Mouse (Mus musculus): ENCODE data around the gene Scn2a. TPM values are rescaled to one million over a fixed set of nuclear protein-coding genes. Genes with fewer than 3 reads are reported as not detected.
"Not testable (repeated sequence)": the region's sequence is repeated elsewhere in the genome, so short reads cannot be mapped to it uniquely, and the experiment has no call there.

The Scn2a gene
- polyA plus RNA-seq, 1 experiment = 0.46 TPM

DNA sequence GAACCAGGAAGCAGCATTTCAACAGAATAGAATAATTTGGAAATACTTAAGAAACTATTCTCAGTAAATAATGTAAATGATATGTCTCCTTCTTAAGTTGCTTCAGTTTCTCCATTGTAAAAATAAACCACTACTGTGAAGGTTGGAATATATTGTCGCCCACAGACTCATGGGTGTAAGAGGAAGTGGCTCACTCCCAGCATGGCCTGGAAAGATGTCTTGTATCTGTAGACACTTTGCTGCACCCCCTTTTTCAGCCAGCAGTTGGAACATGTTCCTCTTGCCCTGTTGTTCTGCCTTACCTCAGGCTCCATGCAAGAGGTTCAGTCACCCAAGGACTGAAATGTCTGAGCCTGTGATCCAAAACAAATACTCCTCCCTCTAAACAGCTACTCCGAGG, 173.0 kb downstream of the Scn2a start:
- H3K4me1 ChIP-seq (ENCODE audit: control insufficient read depth, insufficient read depth, low read length) = no peaks in the 10 kb centered on the region; the same call in 1 of the 2 replicates
- no peak for DNase-seq
- WGBS = 70% methylated on average over 2 of the region's 2 CpGs
- no peak for TF ChIP-seq CTCF (IDR thresholded peaks at IDR 0.05; ENCODE audit: insufficient read depth, low read length)
- no peak for TF ChIP-seq POLR2A (IDR thresholded peaks at IDR 0.05; ENCODE audit: borderline replicate concordance, extremely low read depth, low read depth, low read length)
- H3K4me3 ChIP-seq (replicated peaks; ENCODE audit: extremely low read depth, low read depth, low read length) = no peak overlapping the region

DNA sequence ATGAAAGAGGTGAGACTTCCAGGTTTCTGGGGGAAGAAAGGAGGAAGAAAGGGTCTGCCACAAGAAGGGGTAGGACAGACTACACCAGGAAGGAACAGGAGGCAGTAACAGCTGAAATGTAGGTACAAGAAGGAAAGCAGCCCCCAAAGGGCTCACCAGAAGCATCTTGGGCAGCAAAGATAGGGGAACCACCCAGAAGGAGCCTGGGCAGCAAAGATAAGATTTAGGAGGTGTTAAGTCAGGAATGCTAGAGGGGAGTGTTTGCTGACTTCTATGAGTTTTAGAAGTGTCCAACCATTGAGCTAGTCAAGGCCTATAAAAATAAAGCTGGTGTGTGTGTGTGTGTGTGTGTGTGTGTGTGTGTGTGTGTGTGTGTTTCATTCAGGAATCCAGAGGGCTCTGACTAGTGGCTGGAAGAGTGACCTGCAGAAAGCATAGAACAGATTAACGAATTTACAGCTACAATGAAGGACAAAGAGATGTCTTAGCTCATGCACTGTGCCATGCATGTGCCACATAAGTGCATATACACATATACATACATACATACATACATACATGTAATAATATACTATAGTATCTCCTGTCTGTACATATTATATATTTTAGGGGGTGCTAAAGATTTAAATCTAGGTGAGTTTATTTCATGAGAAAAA, 180.6 kb downstream of the Scn2a start:
- 88% methylated on average over 1 of the region's 1 CpGs for WGBS
- DNase-seq = no peak
- TF ChIP-seq POLR2A (IDR thresholded peaks at IDR 0.05; ENCODE audit: borderline replicate concordance, extremely low read depth, low read depth, low read length) = no peak
- TF ChIP-seq CTCF (IDR thresholded peaks at IDR 0.05; ENCODE audit: insufficient read depth, low read length) = no peak

DNA sequence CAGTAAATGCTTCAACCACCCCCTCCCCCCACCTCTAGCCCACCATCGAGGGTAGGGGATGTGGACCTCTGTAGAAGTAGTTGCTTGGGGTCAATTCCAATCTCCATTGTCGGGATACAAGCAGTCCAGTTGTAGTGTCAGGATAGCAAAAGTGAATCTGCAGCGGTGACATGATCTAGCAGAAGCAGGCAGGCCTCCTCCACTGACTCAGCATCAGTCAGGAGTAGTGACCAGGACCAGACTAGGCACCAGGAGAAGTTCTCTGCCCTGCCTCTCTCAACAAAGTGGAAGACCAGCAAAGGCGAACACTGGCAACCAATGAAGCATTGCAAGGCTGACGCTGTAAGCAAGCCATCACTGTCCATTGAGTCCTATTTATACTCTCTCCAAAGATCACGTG, 186.0 kb downstream of the Scn2a start:
- no peak for DNase-seq
- Histone ChIP-seq H3K4me3 (replicated peaks; ENCODE audit: extremely low read depth, low read depth, low read length) (no peak overlapping the region), H3K4me1 (ENCODE audit: control insufficient read depth, insufficient read depth, low read length) (no peaks in the 10 kb centered on the region)
- no peak for TF ChIP-seq CTCF (IDR thresholded peaks at IDR 0.05; ENCODE audit: insufficient read depth, low read length)
- TF ChIP-seq POLR2A (IDR thresholded peaks at IDR 0.05; ENCODE audit: borderline replicate concordance, extremely low read depth, low read depth, low read length) = no peak
- 88% methylated on average over 6 of the region's 6 CpGs for WGBS

More for the DNA sequence above, 180.6 kb downstream of the Scn2a start:
- no peak overlapping the region for H3K4me3 ChIP-seq (replicated peaks; ENCODE audit: extremely low read depth, low read depth, low read length)
- no peaks in the 10 kb centered on the region for H3K4me1 ChIP-seq (ENCODE audit: control insufficient read depth, insufficient read depth, low read length)

DNA sequence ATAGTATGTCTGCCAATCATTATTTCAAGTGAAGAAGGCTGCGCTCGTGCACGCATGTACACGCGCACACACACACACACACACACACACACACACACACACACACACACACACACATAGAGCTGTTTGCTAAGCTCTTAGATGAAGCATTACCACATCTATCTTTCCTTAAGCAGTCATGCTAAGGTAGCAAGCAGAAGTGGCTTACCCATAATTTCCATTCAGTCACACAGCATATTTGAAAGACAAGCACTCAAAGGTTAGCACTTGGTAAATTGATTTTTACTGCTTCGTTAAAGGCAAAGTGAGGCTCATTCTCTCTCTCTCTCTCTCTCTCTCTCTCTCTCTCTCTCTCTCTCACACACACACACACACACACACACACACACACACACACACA, 190.6 kb downstream of the Scn2a start:
- 74% methylated on average over 6 of the region's 6 CpGs for WGBS
- not testable (repeated sequence) for DNase-seq; H3K4me3 ChIP-seq (replicated peaks; ENCODE audit: extremely low read depth, low read depth, low read length); H3K4me1 ChIP-seq (ENCODE audit: control insufficient read depth, insufficient read depth, low read length)

Other genes starting within 250 kb of the Scn2a start
- gene Scn3a, start 53.1 kb upstream of the Scn2a start, polyA plus RNA-seq (2012; rRNA removed) = 7.9 and 13.5 TPM in 2 replicates
- 0.02 TPM in 1 of 2 replicates, not detected in the other for gene Csrnp3, start 225.0 kb downstream of the Scn2a start, polyA plus RNA-seq (2012; rRNA removed)